Mouse (Mus musculus) erythroblast, embryonic 14.5 days (primary cell): ENCODE data around the gene Syt17. TPM values are rescaled to one million over a fixed set of nuclear protein-coding genes. Genes with fewer than 3 reads are reported as not detected.

Experiments
- H3K27me3 ChIP-seq: 2 replicates; pipeline ENCODE4 v1.6.1; 2012; ENCODE audit warnings: inconsistent platforms; ENCODE audit not compliant: control insufficient read depth
- H3K36me3 ChIP-seq: 2 replicates; pipeline ENCODE4 v1.6.1; 2012; ENCODE audit warnings: mild to moderate bottlenecking, inconsistent platforms; ENCODE audit not compliant: control insufficient read depth
- H3K4me1 ChIP-seq: 2 replicates; pipeline ENCODE4 v1.6.1; 2012; ENCODE audit warnings: inconsistent platforms; ENCODE audit not compliant: control insufficient read depth
- H3K4me3 ChIP-seq: replicated peaks from 2 replicates; pipeline ENCODE3; 2012; ENCODE audit warnings: moderate library complexity, mild to moderate bottlenecking, inconsistent platforms
- H3K9me3 ChIP-seq: 2 replicates; pipeline ENCODE4 v1.6.1; 2012; ENCODE audit warnings: low read length, inconsistent platforms, mixed read lengths; ENCODE audit not compliant: control insufficient read depth
- GATA1 ChIP-seq: IDR thresholded peaks from 2 replicates; pipeline ENCODE4 v1.6.1; 2012; ENCODE audit warnings: low read length, inconsistent platforms, mixed read lengths
- TAL1 ChIP-seq: IDR thresholded peaks from 3 replicates; pipeline ENCODE4 v1.6.1; 2012; ENCODE audit warnings: low read length, inconsistent platforms, mixed read lengths
- polyA plus RNA-seq: library from polyadenylated mRNA; stranded (reverse); fragments of >175 nt; gene quantifications from 2 replicates; pipeline ENCODE4 v1.2.3, GENCODE M21; 2012

Gene Syt17
- polyA plus RNA-seq, 1 experiment, result 0.02 TPM

GRCm38 (mm10) chr7:118401949-118402348 lies 46.1 kb downstream of the Syt17 start:
- H3K36me3 ChIP-seq, result no peaks in the 10 kb centered on the region
- no peak overlapping the region for H3K4me3 ChIP-seq
- H3K9me3 ChIP-seq, result no peaks in the 10 kb centered on the region
- no peak for TF ChIP-seq TAL1
- no peaks in the 10 kb centered on the region for H3K4me1 ChIP-seq
- no peaks in the 10 kb centered on the region for H3K27me3 ChIP-seq

- Histone ChIP-seq H3K36me3 (no peaks in the 10 kb centered on the region), H3K9me3 (no peaks in the 10 kb centered on the region)
- no peak for TF ChIP-seq GATA1
- TF ChIP-seq TAL1, result no peak
Observed at GRCm38 (mm10) chr7:118399764-118400163, 48.3 kb downstream of the Syt17 start.

GRCm38 (mm10) chr7:118390705-118391104 lies 57.3 kb downstream of the Syt17 start:
- TF ChIP-seq GATA1 (no peak), TAL1 (no peak)
- no peak overlapping the region for H3K4me3 ChIP-seq
- H3K9me3 ChIP-seq, result no peaks in the 10 kb centered on the region
- H3K27me3 ChIP-seq, result no peaks in the 10 kb centered on the region
- H3K36me3 ChIP-seq, result no peaks in the 10 kb centered on the region
- H3K4me1 ChIP-seq, result no peaks in the 10 kb centered on the region

More at GRCm38 (mm10) chr7:118399764-118400163, 48.3 kb downstream of the Syt17 start:
- Histone ChIP-seq H3K4me1 (no peaks in the 10 kb centered on the region), H3K27me3 (no peaks in the 10 kb centered on the region), H3K4me3 (no peak overlapping the region)

- Histone ChIP-seq H3K27me3 (no peaks in the 10 kb centered on the region), H3K4me1 (no peaks in the 10 kb centered on the region), H3K9me3 (no peaks in the 10 kb centered on the region), H3K36me3 (no peaks in the 10 kb centered on the region), H3K4me3 (no peak overlapping the region)
- no peak for TF ChIP-seq GATA1
- TF ChIP-seq TAL1, result no peak
Observed at GRCm38 (mm10) chr7:118380996-118381395, 67.0 kb downstream of the Syt17 start.

GRCm38 (mm10) chr7:118380056-118380455 lies 68.0 kb downstream of the Syt17 start:
- no peaks in the 10 kb centered on the region for H3K9me3 ChIP-seq
- no peaks in the 10 kb centered on the region for H3K27me3 ChIP-seq
- H3K4me3 ChIP-seq, result no peak overlapping the region
- no peaks in the 10 kb centered on the region for H3K36me3 ChIP-seq
- TF ChIP-seq TAL1, result no peak
- H3K4me1 ChIP-seq, result no peaks in the 10 kb centered on the region

- Histone ChIP-seq H3K9me3 (no peaks in the 10 kb centered on the region), H3K36me3 (no peaks in the 10 kb centered on the region), H3K4me3 (no peak overlapping the region), H3K27me3 (no peaks in the 10 kb centered on the region), H3K4me1 (no peaks in the 10 kb centered on the region)
- TF ChIP-seq TAL1, result no peak
- no peak for TF ChIP-seq GATA1
Observed at GRCm38 (mm10) chr7:118376590-118376989, 71.4 kb downstream of the Syt17 start.

GRCm38 (mm10) chr7:118375341-118375740 lies 72.7 kb downstream of the Syt17 start:
- TF ChIP-seq GATA1, result no peak
- TF ChIP-seq TAL1, result no peak
- H3K27me3 ChIP-seq, result no peaks in the 10 kb centered on the region
- no peak overlapping the region for H3K4me3 ChIP-seq
- no peaks in the 10 kb centered on the region for H3K4me1 ChIP-seq
- H3K9me3 ChIP-seq, result no peaks in the 10 kb centered on the region
- no peaks in the 10 kb centered on the region for H3K36me3 ChIP-seq

- Histone ChIP-seq H3K4me1 (no peaks in the 10 kb centered on the region), H3K27me3 (no peaks in the 10 kb centered on the region), H3K36me3 (no peaks in the 10 kb centered on the region), H3K4me3 (no peak overlapping the region), H3K9me3 (no peaks in the 10 kb centered on the region)
- TF ChIP-seq TAL1 (no peak), GATA1 (no peak)
Observed at GRCm38 (mm10) chr7:118371361-118371760, 76.7 kb downstream of the Syt17 start.

- TF ChIP-seq GATA1 (no peak), TAL1 (no peak)
- no peak overlapping the region for H3K4me3 ChIP-seq
- H3K9me3 ChIP-seq, result no peaks in the 10 kb centered on the region
- H3K36me3 ChIP-seq, result no peaks in the 10 kb centered on the region
- H3K4me1 ChIP-seq, result no peaks in the 10 kb centered on the region
- H3K27me3 ChIP-seq, result no peaks in the 10 kb centered on the region
Observed at GRCm38 (mm10) chr7:118369705-118370104, 78.3 kb downstream of the Syt17 start.

GRCm38 (mm10) chr7:118365902-118366301 lies 82.1 kb downstream of the Syt17 start:
- no peaks in the 10 kb centered on the region for H3K9me3 ChIP-seq
- H3K4me3 ChIP-seq, result no peak overlapping the region
- TF ChIP-seq GATA1 (no peak), TAL1 (no peak)
- no peaks in the 10 kb centered on the region for H3K36me3 ChIP-seq
- H3K27me3 ChIP-seq, result no peaks in the 10 kb centered on the region
- H3K4me1 ChIP-seq, result no peaks in the 10 kb centered on the region
